Mouse (Mus musculus) C2C12 (cell line): ENCODE data around the gene Dab2ip.

Source experiments
- CTCF ChIP-seq: IDR thresholded peaks from one replicate; pipeline ENCODE4 v1.5.1; 2011; ENCODE audit not compliant: control insufficient read depth, insufficient read depth, insufficient read length
- MAX ChIP-seq: IDR thresholded peaks from one replicate; pipeline ENCODE4 v1.6.1; 2011; ENCODE audit warnings: mild to moderate bottlenecking, control low read depth

- TF ChIP-seq CTCF (no peak), MAX (no peak)
Measured at GRCm38 (mm10) chr2:35589385-35589784, 31.3 kb downstream of the Dab2ip start.
